Mouse (Mus musculus) layer of hippocampus, adult 2 months (tissue): ENCODE measurements around the gene Psme1. TPM values are rescaled to one million over a fixed set of nuclear protein-coding genes. Genes with fewer than 3 reads are reported as not detected.
A peak's percentile ranks its signal among the peaks of the same experiment; 100 is the strongest.

Source experiments
- DNase-seq, 2 experiments: peaks; one replicate each; pipeline ENCODE4 v3.0.0; 2022; ENCODE audit warnings: low spot score in 2 of 2
- H3K27ac ChIP-seq: fragments of 200-600 bp; 2 replicates; pipeline ENCODE4 v1.8.1; 2022
- H3K4me3 ChIP-seq: fragments of 200-600 bp; 2 replicates; pipeline ENCODE4 v1.8.1; 2022; ENCODE audit warnings: mild to moderate bottlenecking
- CTCF ChIP-seq: fragments of 200-600 bp; conservative IDR thresholded peaks from 2 replicates; pipeline ENCODE4 v1.8.1; 2022; ENCODE audit warnings: antibody characterized with exemption, mild to moderate bottlenecking, moderate library complexity
- long read RNA-seq, 2 experiments: library from polyadenylated mRNA; stranded (forward); transcript quantifications; one replicate each; pipeline ENCODE4 v2.0.0; 2021; ENCODE audit warnings: borderline mapping rate in 2 of 2
- total RNA-seq, 2 experiments: library from RNA; stranded (reverse); gene quantifications; 2 replicates each; pipeline ENCODE4 v1.2.3; 2021

Gene Psme1
- total RNA-seq: 10 to 100 TPM; 55.5 to 61.2 TPM
- long read RNA-seq, experiment 1, transcript Psme1-208 (11 exons, 1,112 nt): major isoform, 7 of 17 reads
- long read RNA-seq, experiment 1, partial matches to known transcripts: 4 of 17 reads
- long read RNA-seq, experiment 1, other reads (novel, unspliced or antisense): 3 of 17 reads
- long read RNA-seq, experiment 2, transcript Psme1-210 (12 exons, 882 nt): minor isoform, 5 of 19 reads
- long read RNA-seq, experiment 2, transcript Psme1-208 (11 exons, 1,112 nt): major isoform, 10 of 19 reads
- long read RNA-seq, experiment 2, partial matches to known transcripts: 1 of 19 reads
- long read RNA-seq, experiment 2, other reads (novel, unspliced or antisense): 3 of 19 reads

- peak within 1 kb of the TSS; percentile 87 for H3K27ac ChIP-seq
- peak; percentile 63 to 66 for DNase-seq
- H3K4me3 ChIP-seq: peak within 1 kb of the TSS; percentile 66
- no peak for TF ChIP-seq CTCF
Measured at GRCm38 (mm10) chr14:55577871-55578667, at the start of gene Psme1. Psme1 (plus strand) TSS chr14:55578123.

GRCm38 (mm10) chr14:55536116-55536745 is 41.7 kb upstream of the Psme1 start:
- Histone ChIP-seq H3K4me3 (no peak overlapping the region), H3K27ac (no peak overlapping the region)
- peak; percentile 90 for TF ChIP-seq CTCF
- DNase-seq: no peak

GRCm38 (mm10) chr14:55540067-55540786 is 37.7 kb upstream of the Psme1 start, which contains the start of gene Pck2:
Pck2 (plus strand) TSS chr14:55540266.
- H3K4me3 ChIP-seq: peak within 1 kb of the TSS; percentile 80
- DNase-seq: peak; percentile 63 to 77
- no peak for TF ChIP-seq CTCF

GRCm38 (mm10) chr14:55540787-55541321 is 37.1 kb upstream of the Psme1 start:
- DNase-seq: peak; percentile 76 to 77
- no peak for TF ChIP-seq CTCF
- Histone ChIP-seq H3K4me3 (peak overlapping the region; percentile 80), H3K27ac (peak overlapping the region; percentile 92)

More at GRCm38 (mm10) chr14:55540067-55540786, 37.7 kb upstream of the Psme1 start, which contains the start of gene Pck2:
- H3K27ac ChIP-seq: peak within 1 kb of the TSS; percentile 92

- DNase-seq: no peak
- no peak overlapping the region for H3K4me3 ChIP-seq
- H3K27ac ChIP-seq: no peak overlapping the region
- no peak for TF ChIP-seq CTCF
Measured at GRCm38 (mm10) chr14:55542268-55542667, 35.7 kb upstream of the Psme1 start.

GRCm38 (mm10) chr14:55544334-55544733 is 33.6 kb upstream of the Psme1 start:
- Histone ChIP-seq H3K4me3 (no peak overlapping the region), H3K27ac (peak overlapping the region; percentile 52; the same call in 1 of the 2 replicates)
- DNase-seq: no peak
- TF ChIP-seq CTCF: no peak

GRCm38 (mm10) chr14:55550191-55550590 is 27.7 kb upstream of the Psme1 start:
- 0 out of 2 replicates have a peak, but pooled peaks have one; percentile 0 for TF ChIP-seq CTCF
- DNase-seq: no peak
- no peak overlapping the region for H3K4me3 ChIP-seq
- H3K27ac ChIP-seq: no peak overlapping the region

- Histone ChIP-seq H3K4me3 (no peak overlapping the region), H3K27ac (no peak overlapping the region)
- no peak for DNase-seq
- no peak for TF ChIP-seq CTCF
Measured at GRCm38 (mm10) chr14:55551347-55551746, 26.6 kb upstream of the Psme1 start.

- TF ChIP-seq CTCF: no peak
- no peak for DNase-seq
- H3K4me3 ChIP-seq: no peak overlapping the region
- no peak overlapping the region for H3K27ac ChIP-seq
Measured at GRCm38 (mm10) chr14:55551794-55552193, 26.1 kb upstream of the Psme1 start.

GRCm38 (mm10) chr14:55554635-55555034 is 23.3 kb upstream of the Psme1 start:
- TF ChIP-seq CTCF: no peak
- H3K27ac ChIP-seq: no peak overlapping the region
- H3K4me3 ChIP-seq: no peak overlapping the region
- no peak for DNase-seq

- H3K27ac ChIP-seq: no peak overlapping the region
- no peak overlapping the region for H3K4me3 ChIP-seq
- TF ChIP-seq CTCF: no peak
- DNase-seq: no peak
Measured at GRCm38 (mm10) chr14:55555788-55556187, 22.1 kb upstream of the Psme1 start.

GRCm38 (mm10) chr14:55557003-55557402 is 20.9 kb upstream of the Psme1 start:
- TF ChIP-seq CTCF: peak; percentile 90
- Histone ChIP-seq H3K27ac (peak overlapping the region; percentile 24; the same call in 1 of the 2 replicates), H3K4me3 (no peak overlapping the region)
- DNase-seq: peak; percentile 69 to 80
